Mouse (Mus musculus) liver, postnatal 0 days (tissue): Measurements from ENCODE around the gene Szrd1.
"Not testable (repeated sequence)": the region's sequence is repeated elsewhere in the genome, so short reads cannot be mapped to it uniquely, and the experiment has no call there.

Experiments used
- CTCF ChIP-seq: sonication (generic); IDR thresholded peaks from 2 replicates; pipeline ENCODE4 v1.5.1; 2016; ENCODE audit warnings: antibody characterized with exemption, low read depth
- EP300 ChIP-seq: IDR thresholded peaks from 2 replicates; pipeline ENCODE4 v1.6.1; 2016; ENCODE audit warnings: antibody characterized with exemption, low read depth, mild to moderate bottlenecking

DNA sequence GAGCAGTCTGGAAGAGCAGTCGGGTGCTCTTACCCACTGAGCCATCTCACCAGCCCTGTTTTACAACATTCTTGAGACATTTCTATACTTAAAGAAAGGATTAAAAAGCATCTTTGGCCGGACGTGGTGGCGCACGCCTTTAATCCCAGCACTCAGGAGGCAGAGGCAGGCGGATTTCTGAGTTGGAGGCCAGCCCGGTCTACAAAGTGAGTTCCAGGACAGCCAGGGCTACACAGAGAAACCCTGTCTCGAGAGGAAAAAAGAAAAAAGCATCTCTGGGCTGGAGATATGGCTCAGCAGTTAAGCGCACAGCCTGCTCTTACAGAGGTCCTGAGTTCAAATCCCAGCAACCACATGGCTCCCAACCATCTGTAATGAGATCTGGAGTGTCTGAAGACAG, 779 bp upstream of the Szrd1 start:
- not testable (repeated sequence) for TF ChIP-seq CTCF, EP300
